In the genomic region with DNA sequence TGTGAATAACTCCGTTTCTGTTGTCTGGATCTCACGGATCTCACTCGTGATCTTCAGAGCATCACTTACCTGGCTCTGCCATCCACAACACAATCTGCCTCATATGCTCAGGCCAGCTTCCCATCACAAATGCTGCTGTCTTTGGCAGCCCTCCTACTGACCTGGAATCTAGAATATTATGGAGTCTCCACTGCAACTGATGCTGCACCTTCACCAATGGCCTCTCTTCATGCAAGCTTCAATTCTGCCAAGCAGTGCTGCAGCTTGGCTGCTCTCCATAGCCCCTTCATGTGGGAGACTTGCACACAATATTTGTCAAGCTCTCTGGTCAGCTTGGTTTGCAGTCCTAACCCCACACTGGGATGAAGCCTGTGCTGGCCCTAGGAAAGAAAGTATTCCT, we compare ENCODE assay signal across 17 mouse cellular contexts.
A peak's percentile ranks its signal among the peaks of the same experiment; 100 is the strongest.
DNase-seq lines count a peak whose midpoint lies in the region.
"Had no signal": no experiment of that assay in that cellular context is flagged by ENCODE, and none has a peak within 500 bp of the region (broad histone marks: within the 10 kb centered on the region; RNA-seq: fewer than 3 reads in every experiment).

No protein-coding gene starts in this region.

- peak; percentile 55 to 58 for DNase-seq in cerebellum, postnatal 10 days
- no peak for DNase-seq in cerebellum, adult 18-20 months
- peak; percentile 33 to 53 for DNase-seq in cerebellum, postnatal 14 days
- no peak for DNase-seq in cerebellum, adult 11-12 months
- DNase-seq in brain, adult 2 months (ENCODE audit: low read depth, low spot score), result peak; percentile 5
- no peak for DNase-seq in right cerebral cortex, postnatal 36 days (ENCODE audit: low spot score in 2 of 2)
- DNase-seq: adrenal gland, adult 2 months; adrenal gland, adult 8-10 months; adrenal gland, postnatal 10 days; adrenal gland, postnatal 14 days; adrenal gland, postnatal 25 days; adrenal gland, postnatal 36 days; B cell, adult 2 months; cerebellum, adult 11 months; cerebellum, adult 2 months; cerebellum, adult 8-10 months; cerebellum, adult 9-10 months had no signal

Comparison
In these comparisons a context has a peak if more than half of its experiments do, and no peak if none do; other contexts are left out.
1. DNase-seq: peak in cerebellum, postnatal 10 days (2 of 2), cerebellum, postnatal 14 days (2 of 2) and brain, adult 2 months (single experiment); none in cerebellum, adult 18-20 months (0 of 2), cerebellum, adult 11-12 months (single experiment) and right cerebral cortex, postnatal 36 days (0 of 2).